Mouse (Mus musculus) A20 (cell line): ENCODE measurements around the gene Foxj3.
"Not testable (repeated sequence)": the region's sequence is repeated elsewhere in the genome, so short reads cannot be mapped to it uniquely, and the experiment has no call there.

Experiments
- DNase-seq: peaks from one replicate; pipeline ENCODE4 v3.0.0-alpha.2; 2011; ENCODE audit warnings: low read depth, low spot score

Gene Foxj3

GRCm38 (mm10) chr4:119572682-119573081, 35.9 kb downstream of the Foxj3 start:
- DNase-seq: no peak

- DNase-seq: no peak
Observed at GRCm38 (mm10) chr4:119574504-119574903, 37.7 kb downstream of the Foxj3 start.

DNA sequence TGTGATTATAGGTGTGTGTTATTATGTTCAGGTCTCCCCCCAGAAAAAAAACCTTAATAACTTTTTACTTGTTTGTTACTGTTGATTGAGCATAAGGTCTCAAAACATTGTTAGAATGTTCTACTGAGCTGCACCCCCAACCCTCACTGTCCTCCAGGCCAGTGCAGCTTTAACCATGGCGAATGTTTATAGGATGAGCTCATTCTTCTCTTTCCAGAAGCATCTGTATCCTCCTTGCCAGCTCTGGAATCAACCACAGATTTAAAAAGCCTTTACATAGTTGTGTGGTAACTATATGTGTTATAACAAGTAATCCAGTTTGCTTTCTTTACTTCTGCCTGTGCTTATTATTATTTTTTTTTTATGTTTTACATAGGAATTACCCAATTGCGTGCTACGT, 38.7 kb downstream of the Foxj3 start:
- DNase-seq: no peak

- DNase-seq: peak; percentile 42
Observed at GRCm38 (mm10) chr4:119588037-119588436, 51.2 kb downstream of the Foxj3 start.

DNA sequence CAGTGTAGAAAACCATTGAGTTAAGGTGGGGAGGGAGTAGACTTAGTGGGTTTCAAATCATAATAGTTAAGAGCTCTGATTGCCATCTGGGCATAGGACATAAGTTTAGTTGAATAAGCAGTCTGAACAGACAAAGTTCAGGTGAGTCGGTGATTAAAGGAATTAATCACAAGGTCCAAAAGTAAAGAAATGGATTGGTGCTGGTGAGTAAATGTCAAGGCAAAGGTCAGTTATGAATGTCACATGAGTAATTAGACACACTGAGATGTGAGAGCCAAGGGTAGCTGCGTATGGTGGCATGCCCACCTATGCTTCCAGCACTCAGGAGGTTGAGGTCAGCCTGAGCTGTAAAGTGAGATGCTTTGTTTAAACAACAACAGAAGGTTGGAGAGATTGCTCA, 52.6 kb downstream of the Foxj3 start:
- no peak for DNase-seq

- no peak for DNase-seq
Observed at GRCm38 (mm10) chr4:119590027-119590426, 53.2 kb downstream of the Foxj3 start.

DNA sequence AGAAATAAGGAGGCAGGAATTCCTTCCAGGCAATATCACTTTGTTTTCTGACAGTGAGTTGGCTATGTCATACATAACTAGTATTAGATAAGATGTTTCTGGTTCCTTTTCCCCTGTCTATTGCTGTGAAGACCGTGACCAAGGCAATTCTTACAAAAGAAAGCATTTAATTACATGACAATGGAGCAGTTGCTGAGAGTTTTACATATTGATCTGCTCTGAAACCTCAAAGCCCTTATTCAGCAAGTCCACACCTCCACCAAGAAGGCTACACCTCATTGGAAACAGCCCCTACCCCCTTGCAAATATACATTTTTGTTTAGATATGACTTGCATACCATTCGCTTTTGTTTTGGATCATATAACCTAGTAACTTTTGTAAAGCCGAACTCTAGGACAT, 55.7 kb downstream of the Foxj3 start:
- DNase-seq: no peak

DNA sequence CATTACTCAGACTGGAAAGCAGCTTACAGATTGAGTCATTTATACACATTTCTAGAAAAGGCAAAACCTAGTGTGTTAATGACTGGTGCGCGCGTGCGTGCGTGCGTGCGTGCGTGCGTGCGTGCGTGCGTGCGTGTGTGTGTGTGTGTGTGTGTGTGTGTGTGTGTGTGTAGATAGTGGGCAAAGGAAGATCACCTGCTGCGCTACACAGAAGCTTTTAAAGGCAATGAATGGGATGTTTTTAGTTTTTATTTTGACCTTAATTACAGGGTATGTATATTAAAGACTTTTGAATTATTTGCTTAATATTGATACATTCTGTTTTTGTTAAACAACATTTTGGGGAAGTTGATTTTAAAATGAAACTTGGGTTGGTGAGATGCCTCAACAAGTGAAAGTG, 57.5 kb downstream of the Foxj3 start:
- DNase-seq: peak; percentile 67

- DNase-seq: no peak
Observed at GRCm38 (mm10) chr4:119599605-119600004, 62.8 kb downstream of the Foxj3 start.

GRCm38 (mm10) chr4:119609488-119609887, 72.7 kb downstream of the Foxj3 start:
- peak; percentile 63 for DNase-seq

DNA sequence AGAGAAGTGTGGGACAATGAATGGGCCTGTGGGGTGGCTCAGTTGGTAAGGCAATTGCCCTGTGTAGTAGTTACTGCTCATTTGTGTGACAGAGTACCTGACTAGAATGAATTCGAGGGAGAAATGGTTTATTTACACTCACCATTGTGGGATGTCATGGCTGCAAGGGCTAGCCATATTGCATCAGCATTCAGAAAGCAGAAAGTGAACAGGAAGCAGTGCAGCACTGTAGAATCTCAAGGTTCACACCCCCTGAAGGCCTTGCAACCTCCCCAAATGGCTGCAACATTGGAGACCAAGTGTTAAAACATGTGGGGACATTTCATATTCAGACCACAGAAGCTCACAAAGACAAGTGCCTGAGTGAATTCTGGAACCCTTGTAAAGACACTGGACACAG, 77.3 kb downstream of the Foxj3 start:
- peak; percentile 45 for DNase-seq

DNA sequence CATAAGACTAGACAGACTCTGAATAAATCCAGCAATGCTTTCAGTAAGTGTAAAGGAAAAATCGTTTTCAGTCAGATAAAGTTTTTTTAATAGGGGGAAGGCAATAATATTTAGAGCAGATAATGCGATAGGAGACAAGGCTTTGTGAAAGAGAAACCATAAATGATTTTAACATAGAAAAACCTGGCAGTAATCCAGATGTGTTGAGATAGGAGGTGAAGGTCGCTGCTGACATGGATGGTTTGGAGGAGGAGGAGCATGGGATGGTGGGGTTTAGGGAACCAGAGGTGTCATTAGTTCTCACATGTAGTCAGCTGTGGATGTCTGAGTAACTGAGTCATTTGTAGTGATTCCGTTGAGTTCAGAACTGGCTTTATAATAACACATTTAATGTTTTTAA, 77.9 kb downstream of the Foxj3 start:
- DNase-seq: no peak

DNA sequence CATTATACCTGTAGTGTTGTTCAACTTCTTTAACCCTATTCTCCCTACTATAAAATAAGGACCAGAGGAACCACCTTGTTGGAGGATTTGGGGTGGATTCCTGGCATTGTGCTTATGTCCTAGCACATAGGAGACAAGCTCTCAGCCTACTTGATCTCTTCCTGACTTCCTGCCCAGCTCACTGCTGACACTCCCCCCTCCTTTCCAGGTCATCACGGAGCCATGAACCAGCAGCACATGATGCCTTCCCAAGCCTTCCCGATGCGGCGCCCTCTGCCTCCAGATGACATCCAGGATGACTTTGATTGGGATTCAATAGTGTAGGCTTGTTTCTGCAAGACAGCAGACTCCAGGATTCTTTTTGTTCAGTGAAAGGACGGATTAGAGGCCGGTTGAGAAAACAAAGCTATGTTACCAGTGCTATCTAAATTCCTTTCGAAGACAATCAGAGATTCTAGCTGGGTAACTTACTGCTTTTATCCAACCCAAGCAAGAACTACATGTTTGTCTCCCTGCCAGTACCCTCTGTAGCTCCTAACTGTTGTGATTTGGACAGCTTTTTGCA, 89.4 kb downstream of the Foxj3 start:
- DNase-seq: no peak

GRCm38 (mm10) chr4:119626876-119627275, 90.1 kb downstream of the Foxj3 start:
- DNase-seq: no peak

DNA sequence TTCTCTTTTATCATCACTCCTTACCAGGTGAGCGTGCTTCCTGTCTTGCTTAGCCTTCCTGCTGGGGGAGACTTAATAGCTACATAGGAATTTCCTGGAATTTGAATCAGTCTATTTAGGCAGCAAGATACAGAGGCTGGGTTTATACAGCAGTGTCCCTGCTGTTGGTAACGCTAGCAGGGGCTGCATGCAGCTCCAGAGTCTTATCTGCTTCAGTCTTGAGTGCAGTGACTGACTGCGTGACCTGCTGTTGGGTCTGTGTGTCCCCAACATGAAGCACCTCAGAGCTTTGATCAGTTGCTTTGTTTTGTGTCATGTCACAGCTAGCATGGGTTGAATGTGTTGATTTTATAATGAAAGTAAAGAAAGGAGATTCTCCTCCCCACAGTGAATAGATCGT, 90.5 kb downstream of the Foxj3 start:
- DNase-seq: no peak

- not testable (repeated sequence) for DNase-seq
Observed at GRCm38 (mm10) chr4:119628363-119628762, 91.6 kb downstream of the Foxj3 start.

- peak; percentile 56 for DNase-seq
Observed at GRCm38 (mm10) chr4:119631115-119631919, 94.5 kb downstream of the Foxj3 start.

- no peak for DNase-seq
Observed at GRCm38 (mm10) chr4:119632721-119633120, 95.9 kb downstream of the Foxj3 start.

DNA sequence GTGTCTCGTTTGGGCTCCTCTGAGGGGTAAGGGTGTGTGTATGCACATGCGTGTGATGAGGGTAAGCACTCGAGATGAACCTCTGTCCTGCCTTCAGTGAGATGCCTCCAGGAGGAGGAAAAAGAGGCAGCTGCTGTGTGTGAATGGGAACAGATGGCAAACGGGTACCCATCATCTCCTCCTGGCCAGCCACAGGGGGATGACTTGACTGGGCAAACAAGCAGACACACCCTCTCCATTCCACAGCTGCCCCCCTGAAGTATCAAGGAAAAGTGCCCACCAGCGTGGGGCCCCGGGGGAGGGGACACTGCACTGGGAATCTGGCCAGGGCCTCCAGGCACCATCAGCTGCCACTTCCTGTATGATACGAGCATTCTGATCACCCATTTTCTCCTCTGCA, 96.5 kb downstream of the Foxj3 start:
- no peak for DNase-seq

DNA sequence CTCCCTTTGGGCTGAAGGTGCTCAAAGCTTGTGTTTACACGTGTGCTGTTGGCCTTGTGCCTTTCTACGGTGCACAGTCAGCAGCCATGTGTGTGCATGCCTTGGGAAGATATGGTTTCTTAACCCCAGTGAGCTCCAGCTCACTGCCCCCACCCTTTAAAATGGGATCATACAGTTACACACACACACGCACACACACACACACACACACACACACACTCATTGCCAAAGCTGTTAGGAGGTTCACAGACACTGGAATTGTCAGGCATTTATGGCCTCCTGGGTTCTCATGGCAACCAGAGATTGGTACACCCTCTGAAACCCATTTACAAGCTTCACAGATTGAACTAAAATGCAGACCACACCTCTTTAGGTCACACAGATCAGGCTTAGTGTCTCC, 97.1 kb downstream of the Foxj3 start:
- DNase-seq: no peak

GRCm38 (mm10) chr4:119634908-119635660, 98.3 kb downstream of the Foxj3 start:
- no peak for DNase-seq

DNA sequence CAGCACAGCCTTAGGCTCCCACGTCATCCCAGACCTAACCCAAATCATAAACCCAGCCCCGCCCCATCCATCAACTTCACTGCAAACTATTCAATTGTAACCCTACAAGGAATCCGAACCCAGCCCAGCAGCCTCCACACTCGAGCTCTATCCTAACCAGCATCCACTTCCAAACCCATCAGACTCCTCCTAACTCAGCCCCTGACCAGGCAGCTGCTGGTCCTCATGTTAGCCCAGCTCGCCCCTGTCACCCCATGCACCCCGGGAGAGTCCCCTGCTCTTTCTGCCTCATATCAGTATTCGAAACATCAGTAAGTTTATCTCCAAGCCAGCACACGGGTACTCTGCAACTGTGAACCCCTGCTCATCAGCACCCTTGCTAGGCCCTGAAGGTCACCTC, 98.9 kb downstream of the Foxj3 start:
- no peak for DNase-seq

GRCm38 (mm10) chr4:119636731-119637130, 99.9 kb downstream of the Foxj3 start:
- no peak for DNase-seq
